Mouse (Mus musculus): Measurements from ENCODE around the gene Faap100.

DNA sequence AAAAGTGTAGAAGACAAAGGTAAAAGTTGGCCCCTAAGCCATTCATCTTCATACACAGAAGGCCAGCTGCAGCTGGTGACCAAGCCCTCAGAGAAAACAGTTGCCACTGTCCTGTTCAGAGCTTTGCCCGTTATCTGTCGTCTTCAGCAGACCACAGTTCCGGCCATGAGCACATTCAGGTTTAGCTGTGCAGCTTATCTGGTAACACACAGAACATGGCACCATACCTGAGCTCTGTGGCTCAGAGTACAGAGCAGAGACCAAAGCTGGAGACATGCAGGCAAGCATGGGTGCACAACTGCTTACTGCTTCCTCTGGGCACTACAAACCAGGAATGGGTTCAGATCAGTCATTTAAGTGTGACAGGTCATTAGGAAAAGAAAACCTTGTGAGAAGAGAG lies 27.3 kb upstream of the Faap100 start:
- TF ChIP-seq CTCF (IDR thresholded peaks at IDR 0.05; ENCODE audit: low read depth) (no peak), EP300 (optimal IDR thresholded peaks at IDR 0.05) (no peak)

Measured in stomach, postnatal 0 days (tissue).